Mouse (Mus musculus) lung, postnatal 36 days (tissue): Measurements from ENCODE around the gene Ankzf1.
"Not testable (repeated sequence)": the region's sequence is repeated elsewhere in the genome, so short reads cannot be mapped to it uniquely, and the experiment has no call there.

ENCODE experiments used
- DNase-seq: peaks from one replicate; pipeline ENCODE4 v3.0.0; 2022; ENCODE audit warnings: mixed read lengths

Ankzf1 gene

GRCm38 (mm10) chr1:75227653-75228052 is 35.7 kb downstream of the Ankzf1 start:
- no peak for DNase-seq

DNA sequence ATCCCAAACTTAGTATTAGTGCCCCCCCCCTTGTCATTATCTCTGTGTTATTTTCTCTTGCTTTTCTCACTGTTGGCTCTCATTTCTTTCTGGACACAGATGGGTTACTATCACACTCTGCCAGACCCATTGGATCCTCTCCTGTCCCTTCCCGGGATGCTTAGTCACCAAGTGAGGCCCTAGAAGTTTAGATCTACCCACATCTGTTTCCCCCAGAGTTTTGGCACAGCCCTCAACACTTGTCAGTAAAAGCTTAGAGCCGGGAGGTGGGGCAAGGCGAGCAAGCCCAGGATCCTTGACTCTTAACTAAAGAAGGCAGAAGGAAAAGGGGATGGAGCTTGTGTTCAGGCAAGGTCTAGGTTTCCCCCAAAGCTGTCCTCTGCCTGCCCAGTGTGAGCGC is 37.2 kb downstream of the Ankzf1 start:
- no peak for DNase-seq

GRCm38 (mm10) chr1:75230335-75230994 is 38.5 kb downstream of the Ankzf1 start:
- no peak for DNase-seq

DNA sequence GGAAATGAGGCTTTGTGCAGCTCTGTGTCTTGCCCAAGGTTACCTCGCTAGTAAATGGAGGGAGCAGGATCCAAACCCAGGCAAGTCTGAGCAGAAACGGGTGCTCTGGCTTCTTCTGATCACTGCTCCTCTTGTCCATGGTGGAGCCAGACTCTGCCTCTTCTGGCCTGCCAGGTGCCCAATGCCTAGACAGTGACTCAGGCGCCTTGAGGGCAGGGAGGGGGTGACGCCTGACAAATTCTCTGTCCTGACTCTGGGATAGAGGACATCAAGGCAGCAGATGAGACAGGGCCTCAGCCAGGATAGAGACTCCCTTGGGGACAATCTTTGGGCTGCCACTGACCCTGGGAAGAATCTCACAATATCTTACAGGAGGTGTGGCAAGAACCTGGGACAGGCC is 39.3 kb downstream of the Ankzf1 start:
- DNase-seq = no peak

DNA sequence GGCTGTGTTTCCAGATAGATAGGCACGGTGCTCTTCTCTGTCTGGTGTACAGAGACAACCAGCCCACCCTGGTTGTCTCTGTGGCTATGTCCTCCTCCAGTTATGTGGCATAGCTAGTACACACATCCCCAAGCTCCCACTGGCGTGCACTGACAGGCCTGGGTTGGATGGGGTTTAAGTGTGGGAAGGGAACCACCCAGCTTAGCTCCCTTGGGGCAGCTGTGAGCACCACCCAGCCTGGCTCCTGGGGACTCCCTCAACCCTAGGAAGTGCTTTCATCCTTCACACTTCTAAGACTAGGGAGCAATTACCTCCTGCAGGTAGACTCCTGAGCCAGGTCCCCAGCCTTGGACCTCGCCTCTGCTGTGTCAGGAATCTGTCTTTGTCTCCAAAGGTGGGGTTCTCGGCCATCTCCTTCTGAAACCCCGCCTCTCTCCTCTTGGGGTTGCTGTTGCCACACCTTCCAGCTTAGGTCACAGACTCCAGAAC is 39.8 kb downstream of the Ankzf1 start, which contains the start of gene A630095N17Rik:
Gene A630095N17Rik, minus strand, starts transcription at position 439 of the 489 bp plus-strand sequence.
- no peak for DNase-seq

DNA sequence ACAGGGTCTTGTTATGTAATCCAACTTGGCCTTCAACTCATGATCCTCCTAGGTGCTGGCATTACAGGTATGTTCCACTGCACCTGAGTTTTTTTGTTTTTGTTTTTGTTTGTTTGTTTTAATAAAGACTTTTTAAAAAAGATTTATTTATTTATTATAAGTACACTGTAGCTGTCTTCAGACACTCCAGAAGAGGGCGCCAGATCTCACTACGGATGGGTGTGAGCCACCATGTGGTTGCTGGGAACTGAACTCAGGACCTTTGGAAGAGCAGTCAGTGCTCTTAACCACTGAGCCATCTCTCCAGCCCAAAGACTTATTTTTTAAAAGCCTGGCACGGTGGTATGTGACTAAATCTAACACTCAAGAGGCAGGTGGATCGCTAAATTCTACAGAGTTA is 40.5 kb downstream of the Ankzf1 start:
- DNase-seq = not testable (repeated sequence)

DNA sequence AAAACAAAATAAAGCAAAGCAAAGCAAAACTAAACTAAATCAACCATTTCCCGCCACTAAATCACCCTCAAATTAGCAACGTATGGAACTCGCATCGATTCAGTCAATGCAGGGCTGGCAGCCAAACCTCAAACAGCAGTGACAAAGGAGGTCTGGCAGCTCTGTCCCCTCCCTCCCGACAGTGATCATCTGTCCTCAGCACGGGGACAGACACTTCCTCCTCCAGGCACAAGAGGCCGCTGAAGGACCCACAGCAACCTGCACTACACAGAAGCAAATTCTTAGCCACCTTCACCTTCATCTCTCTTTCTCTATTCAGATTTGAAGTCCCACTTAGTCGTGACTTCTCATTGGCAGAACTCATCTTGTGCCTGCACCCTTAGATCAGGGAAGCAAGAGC is 42.7 kb downstream of the Ankzf1 start:
- peak; percentile 88 for DNase-seq

DNA sequence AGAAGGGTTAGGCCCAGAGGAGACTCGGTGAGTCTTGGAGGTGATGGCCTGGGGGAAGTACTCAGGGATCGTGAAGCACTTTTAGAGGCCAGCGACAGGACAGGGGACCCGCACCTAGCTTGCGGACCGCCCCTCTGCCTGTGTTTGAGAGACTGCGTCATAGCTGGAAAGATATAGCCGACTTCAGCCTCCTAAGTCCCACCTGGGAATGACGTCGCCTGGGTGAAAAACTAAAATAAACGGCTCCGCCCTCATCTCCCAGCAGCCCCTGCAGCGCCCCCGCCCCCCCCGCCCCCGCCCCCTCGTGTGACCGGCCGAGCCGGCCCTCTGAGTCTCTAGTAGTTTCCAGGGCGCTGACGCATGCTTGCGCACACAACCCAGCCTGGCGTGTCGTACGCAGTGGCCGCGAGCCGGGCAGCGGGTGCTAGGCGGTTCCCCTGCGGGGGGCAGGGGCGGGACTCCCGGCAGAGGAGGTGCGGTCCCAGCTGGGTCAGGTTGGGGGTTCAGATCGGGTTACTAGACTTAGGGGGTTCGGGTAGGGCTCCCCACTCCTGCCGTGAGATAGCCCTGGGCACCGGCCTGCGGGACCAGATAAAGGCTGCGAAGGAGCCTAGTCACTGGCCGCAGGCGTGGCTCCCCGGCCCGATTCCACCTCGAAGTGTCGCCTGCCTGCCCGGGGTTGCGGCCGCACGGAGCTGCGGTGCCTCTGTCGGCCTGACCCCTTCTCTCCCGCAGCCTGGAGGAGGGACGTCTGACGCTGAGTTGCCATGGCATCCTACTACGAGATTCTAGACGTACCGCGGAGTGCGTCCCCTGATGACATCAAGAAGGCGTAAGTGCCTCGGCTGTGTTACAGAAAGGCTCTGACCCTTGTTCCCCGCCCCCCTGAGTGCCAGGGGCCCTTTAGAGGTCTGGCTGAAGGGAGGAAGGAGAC is 44.4 kb downstream of the Ankzf1 start, which contains the start of gene Dnajb2:
Gene Dnajb2, plus strand, starts transcription at position 290 of the 934 bp plus-strand sequence.
- DNase-seq = peak; percentile 93

DNA sequence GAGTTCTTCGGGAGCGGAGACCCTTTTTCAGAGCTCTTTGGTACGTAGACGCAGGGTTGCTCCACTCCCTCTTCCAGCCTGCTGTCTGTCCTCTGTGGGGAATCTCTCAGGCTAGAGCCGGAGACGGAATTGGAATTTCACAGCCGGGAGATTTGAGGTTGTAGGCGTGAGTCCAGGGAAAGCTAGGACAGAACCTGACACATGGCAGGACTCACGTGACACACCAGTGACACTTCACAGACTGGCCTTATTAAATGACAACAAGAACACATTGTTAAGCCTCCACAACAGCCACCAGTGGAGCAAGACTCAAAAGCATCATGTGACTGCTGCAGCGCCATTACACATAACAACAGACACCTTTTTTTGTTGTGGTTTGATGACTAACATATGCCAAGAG is 47.6 kb downstream of the Ankzf1 start:
- DNase-seq = no peak

- DNase-seq = no peak
These were observed 51.5 kb downstream of the Ankzf1 start for GRCm38 (mm10) chr1:75243411-75243810.

- DNase-seq = no peak
These were observed 52.4 kb downstream of the Ankzf1 start for GRCm38 (mm10) chr1:75244175-75244826.

DNA sequence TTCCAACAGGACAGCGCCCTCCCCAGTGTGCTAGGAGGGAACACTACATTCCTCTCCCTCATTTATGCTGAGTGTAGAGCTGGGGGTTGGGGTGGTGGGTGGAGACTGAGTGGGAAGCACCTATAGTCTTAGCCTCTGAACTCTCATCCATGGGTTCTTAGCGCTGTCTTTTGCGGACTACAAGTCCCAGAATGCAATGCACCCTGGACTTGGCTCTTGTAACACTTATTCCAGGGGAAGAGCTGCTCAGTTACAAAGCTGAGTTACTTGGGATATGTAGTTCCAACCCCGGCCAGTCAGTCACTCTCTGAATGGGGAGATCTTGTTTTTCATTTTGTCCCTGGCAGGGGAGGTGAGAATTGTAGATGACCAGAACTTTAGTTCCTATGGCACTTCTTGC is 52.9 kb downstream of the Ankzf1 start:
- peak; percentile 71 for DNase-seq

- DNase-seq = no peak
These were observed 55.4 kb downstream of the Ankzf1 start for GRCm38 (mm10) chr1:75247071-75247930.

DNA sequence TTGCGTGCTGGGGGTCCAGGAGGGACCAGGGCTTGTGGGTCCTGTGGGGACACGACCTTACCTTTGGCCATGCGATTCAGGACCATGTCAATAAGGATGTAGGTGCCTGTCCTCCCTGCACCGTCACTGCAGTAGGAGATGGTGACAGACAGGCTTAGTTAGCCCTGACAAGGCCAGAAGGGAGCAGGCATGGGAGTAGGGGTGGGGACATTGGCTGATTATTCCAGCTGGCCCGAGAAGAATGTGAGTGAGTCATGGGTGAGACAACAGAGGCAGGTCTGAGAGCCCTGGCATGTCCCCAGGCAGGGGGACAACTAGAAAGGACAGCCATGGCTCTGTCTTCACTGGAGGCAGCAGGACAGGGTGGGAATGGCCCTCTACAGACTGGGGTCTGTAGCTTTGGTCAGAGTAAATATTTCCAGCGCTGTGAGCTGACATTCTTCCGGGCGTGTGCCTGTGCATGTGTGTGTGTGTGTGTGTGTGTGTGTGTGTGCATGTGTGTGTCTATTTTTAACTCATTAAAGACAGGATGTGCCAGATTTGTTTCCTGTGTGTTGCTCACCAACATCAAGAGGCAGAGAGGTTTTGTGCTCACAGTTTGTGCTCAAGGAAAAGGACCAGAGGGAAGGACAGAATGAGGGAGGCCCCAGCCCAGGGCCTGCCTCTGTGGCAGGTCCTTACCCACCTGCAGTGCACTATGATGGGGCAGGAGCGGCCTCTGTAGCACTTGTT is 56.3 kb downstream of the Ankzf1 start:
- peak; percentile 55 for DNase-seq
